Mouse (Mus musculus) right cerebral cortex, postnatal 14 days (tissue): ENCODE results near the gene Rab36.
"Not testable (repeated sequence)": the region's sequence is repeated elsewhere in the genome, so short reads cannot be mapped to it uniquely, and the experiment has no call there.

Experiments
- DNase-seq: peaks from one replicate; pipeline ENCODE4 v3.0.0; 2022

The Rab36 gene

GRCm38 (mm10) chr10:75036883-75037379, at the start of gene Rab36:
Gene Rab36, plus strand, starts transcription at chr10:75037058.
- peak; percentile 96 for DNase-seq

DNA sequence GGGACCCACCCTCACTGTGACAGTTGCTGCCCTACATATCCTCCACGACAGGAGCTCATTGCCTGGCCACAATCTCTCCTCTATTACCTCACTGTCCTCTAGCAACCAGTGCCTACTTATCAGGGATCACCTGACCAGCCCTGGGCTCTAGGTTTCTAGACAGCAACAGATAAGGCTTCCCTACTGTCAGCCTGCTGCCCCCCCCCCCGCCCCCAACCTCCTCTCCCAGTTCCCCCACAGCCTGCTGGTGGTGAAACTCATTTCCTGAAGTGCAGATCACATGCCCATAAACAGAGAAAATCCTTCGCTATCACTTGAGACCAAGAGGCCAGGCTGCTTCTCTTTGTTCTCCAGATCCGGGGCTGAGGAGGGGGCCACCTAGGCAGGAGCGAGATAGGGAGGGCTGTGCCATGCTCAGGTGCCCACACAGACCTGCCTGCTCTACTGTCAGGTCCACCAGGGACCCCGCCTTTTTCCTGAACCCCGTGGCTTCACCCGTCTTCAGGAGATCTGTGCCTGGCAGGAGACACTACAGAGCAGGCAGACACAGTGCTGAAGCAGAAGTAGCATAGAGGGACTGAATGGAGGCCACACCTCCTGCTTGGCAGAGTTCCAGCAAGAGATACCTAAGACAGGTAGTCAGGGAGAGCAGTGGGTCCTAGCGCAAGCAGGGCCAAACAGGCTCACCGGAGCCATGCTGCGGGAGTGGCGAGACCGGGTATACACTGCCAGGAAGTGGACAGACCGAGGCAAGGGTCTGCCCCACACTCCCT, 49.0 kb upstream of the Rab36 start:
- no peak for DNase-seq

DNA sequence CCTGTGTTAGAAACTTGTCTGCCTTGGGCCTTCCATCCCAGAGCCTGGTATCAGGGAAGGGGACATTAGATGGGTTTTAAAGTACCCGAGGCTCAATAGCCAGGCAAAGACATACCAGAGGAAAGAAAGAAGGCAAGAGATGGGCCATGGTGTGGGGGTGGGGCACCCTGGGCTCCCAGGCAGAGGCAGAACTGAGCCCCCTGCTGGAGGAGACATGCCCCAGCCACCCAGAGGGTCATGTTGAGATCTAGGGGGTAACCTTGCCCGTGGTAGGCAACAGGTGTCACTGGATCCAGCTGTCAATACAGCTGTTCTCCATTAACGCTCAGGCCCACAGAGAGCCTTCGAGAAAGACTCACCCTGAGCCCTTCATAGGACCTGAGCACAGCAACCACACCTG, 47.0 kb upstream of the Rab36 start:
- DNase-seq, result no peak

GRCm38 (mm10) chr10:74990584-74991322, 46.1 kb upstream of the Rab36 start:
- DNase-seq, result no peak

GRCm38 (mm10) chr10:74994863-74995262, 42.0 kb upstream of the Rab36 start:
- no peak for DNase-seq

- DNase-seq, result peak; percentile 68
Measured at GRCm38 (mm10) chr10:74995377-74995776, 41.5 kb upstream of the Rab36 start.

DNA sequence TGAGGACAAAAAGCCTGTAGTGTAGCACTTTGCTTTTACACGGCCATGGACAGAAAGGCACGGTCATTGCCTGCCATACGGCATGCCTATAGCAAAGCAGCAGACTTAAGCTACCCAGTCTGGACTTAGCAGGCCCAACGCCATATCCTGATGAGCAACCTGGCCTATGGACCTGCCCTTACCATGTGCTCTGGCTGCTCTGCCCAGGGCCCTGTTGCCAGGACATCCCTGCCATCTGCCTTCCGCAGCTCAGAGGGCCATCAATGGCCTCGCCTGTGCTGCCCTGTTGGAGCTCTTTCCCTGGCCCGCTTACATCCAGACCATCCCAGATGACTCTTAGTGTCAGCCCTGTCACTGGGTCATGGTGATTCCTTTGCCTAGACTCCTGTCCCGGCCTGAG, 35.5 kb upstream of the Rab36 start:
- no peak for DNase-seq

GRCm38 (mm10) chr10:75004067-75004466, 32.8 kb upstream of the Rab36 start:
- no peak for DNase-seq

- peak; percentile 64 for DNase-seq
Measured at GRCm38 (mm10) chr10:75006889-75007662, 29.8 kb upstream of the Rab36 start.

DNA sequence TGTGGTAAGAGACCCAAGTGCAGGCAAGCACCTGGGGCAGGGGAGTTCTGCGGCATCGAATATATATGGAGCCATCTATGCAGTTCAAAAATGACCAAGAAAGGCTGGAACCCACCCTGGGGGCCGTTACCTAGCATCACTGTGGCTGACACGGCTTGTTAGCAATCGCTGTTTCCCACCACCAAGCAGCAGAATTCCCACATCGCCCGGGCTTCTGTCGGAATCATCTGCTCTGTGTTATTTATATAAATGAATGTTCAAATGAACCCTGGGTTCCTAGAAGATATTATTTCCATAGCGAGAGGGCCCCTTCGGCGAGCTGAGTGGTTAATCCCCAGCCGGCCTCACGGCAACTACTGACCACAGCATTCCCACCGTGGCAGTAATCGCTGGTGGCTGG, 26.2 kb upstream of the Rab36 start:
- peak; percentile 48 for DNase-seq

DNA sequence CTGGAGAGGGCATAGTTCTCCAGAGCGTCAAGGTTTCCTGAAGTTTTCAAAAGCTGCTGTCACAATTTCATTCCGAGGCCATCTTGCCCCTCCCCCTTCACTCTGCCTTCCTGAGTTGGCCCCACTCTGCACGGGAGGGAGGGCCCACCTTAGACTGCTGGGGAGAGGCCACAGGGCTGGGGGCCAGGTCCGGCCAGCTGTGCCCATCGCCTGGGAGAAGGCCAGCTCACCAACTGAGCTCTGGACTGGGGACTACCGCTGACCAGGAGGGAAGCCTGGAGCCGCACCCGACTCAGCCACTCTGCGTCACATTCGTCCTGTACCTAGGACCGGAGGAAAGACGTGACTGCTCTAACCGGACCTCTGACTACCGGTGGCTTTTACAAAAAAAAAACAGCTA, 21.4 kb upstream of the Rab36 start:
- no peak for DNase-seq

- DNase-seq, result no peak
Measured at GRCm38 (mm10) chr10:75016481-75016880, 20.4 kb upstream of the Rab36 start.

DNA sequence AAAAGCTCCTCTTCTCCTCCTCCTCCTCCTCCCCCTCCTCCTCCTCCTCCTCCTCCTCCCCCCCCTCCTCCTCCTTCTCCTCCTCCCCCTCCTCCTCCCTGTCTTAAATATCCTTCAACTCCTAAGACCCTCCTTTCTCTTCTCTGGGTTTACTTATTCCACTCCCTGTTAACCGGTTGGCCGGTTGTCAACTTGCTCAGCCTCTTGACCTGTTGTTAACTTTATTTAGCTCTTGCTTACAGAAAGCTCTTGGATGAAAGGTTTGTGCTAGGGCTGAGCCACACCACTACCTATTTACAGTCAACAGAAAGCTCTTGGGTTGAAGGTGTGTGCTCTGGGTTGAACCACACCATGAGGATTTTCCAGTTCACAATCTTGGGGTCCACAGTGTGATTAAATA, 16.6 kb upstream of the Rab36 start:
- DNase-seq, result no peak

DNA sequence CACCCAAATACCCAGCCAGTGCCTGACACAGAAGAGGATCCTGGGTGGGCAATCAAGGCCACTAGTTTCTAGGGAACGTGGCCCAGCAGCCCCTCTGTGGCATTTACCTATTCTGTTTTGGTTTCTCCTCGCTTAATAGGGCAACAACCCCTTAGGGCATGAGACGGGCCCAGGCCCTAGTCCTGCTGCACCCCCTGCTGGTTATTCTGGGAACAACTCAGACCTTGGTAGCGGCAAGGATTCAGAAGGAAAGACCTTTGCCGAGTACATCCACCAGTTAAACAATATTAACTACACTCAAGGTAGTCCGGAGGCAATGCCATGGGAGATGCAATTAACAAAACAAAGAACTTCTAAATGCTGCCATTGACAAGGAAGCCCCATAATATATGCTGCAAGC, 15.7 kb upstream of the Rab36 start:
- DNase-seq, result peak; percentile 86

GRCm38 (mm10) chr10:75026491-75026890, 10.4 kb upstream of the Rab36 start:
- DNase-seq, result no peak

GRCm38 (mm10) chr10:75028743-75029142, 8.1 kb upstream of the Rab36 start:
- DNase-seq, result no peak

- DNase-seq, result no peak
Measured at GRCm38 (mm10) chr10:75029677-75030076, 7.2 kb upstream of the Rab36 start.

GRCm38 (mm10) chr10:75030234-75030633, 6.6 kb upstream of the Rab36 start:
- DNase-seq, result no peak

GRCm38 (mm10) chr10:75031345-75032114, 5.3 kb upstream of the Rab36 start:
- DNase-seq, result no peak

GRCm38 (mm10) chr10:75032395-75032794, 4.5 kb upstream of the Rab36 start, which contains the start of gene Rsph14:
Gene Rsph14, minus strand, starts transcription at chr10:75032586.
- peak; percentile 87 for DNase-seq

- DNase-seq, result not testable (repeated sequence)
Measured at GRCm38 (mm10) chr10:75042060-75042459, 5.2 kb downstream of the Rab36 start.

DNA sequence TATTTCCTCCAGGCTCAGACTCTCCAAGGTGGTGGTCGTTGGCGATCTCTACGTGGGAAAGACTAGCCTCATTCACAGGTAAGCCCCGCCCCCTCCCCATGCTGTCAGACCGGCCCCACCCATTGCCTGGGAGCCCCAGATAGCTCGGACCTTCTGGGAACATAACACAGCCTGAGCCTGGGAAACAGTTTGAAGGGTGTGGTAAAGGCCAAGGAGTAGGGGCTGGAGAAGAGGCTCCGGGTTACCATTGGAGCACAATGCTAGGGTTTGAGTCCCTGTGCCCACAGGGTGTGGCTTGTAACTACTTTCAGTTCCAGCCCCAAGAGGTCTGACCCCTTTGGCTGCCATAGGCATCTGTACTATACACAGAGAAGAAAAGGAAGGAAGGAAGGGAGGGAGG, 7.6 kb downstream of the Rab36 start:
- no peak for DNase-seq
